Mouse (Mus musculus): ENCODE measurements around the gene Cerk. TPM values are rescaled to one million over a fixed set of nuclear protein-coding genes. Genes with fewer than 3 reads are reported as not detected.

Cerk gene
- polyA plus RNA-seq, 1 experiment from 2014 or later = 141 TPM

GRCm38 (mm10) chr15:86145046-86145445 lies 40.9 kb downstream of the Cerk start:
- Histone ChIP-seq H3K27ac (no peak overlapping the region), H3K4me3 (ENCODE audit: inconsistent target) (no peak overlapping the region), H3K79me2 (ENCODE audit: inconsistent target) (peaks cover 32% of the 10 kb centered on the region; the same call in 1 of the 2 replicates), H3K36me3 (ENCODE audit: inconsistent target) (peaks cover 97% of the 10 kb centered on the region)
- whole genome bisulfite sequencing (ENCODE audit: missing documents) = 94% methylated on average over 7 of the region's 7 CpGs

GRCm38 (mm10) chr15:86144577-86144976 lies 41.4 kb downstream of the Cerk start:
- Histone ChIP-seq H3K79me2 (ENCODE audit: inconsistent target) (peaks cover 27% of the 10 kb centered on the region; the same call in 1 of the 2 replicates), H3K27ac (no peak overlapping the region), H3K4me3 (ENCODE audit: inconsistent target) (no peak overlapping the region), H3K36me3 (ENCODE audit: inconsistent target) (peaks cover 97% of the 10 kb centered on the region)
- WGBS (ENCODE audit: missing documents) = 86% methylated on average over 7 of the region's 7 CpGs

GRCm38 (mm10) chr15:86140323-86140722 lies 45.6 kb downstream of the Cerk start:
- no peak overlapping the region for H3K4me3 ChIP-seq (ENCODE audit: inconsistent target)
- WGBS (ENCODE audit: missing documents) = 65% methylated on average over 10 of the region's 10 CpGs
- H3K79me2 ChIP-seq (ENCODE audit: inconsistent target) = no peaks in the 10 kb centered on the region; the same call in 1 of the 2 replicates
- peaks cover 60% of the 10 kb centered on the region for H3K36me3 ChIP-seq (ENCODE audit: inconsistent target)
- H3K27ac ChIP-seq = no peak overlapping the region

GRCm38 (mm10) chr15:86137638-86138037 lies 48.3 kb downstream of the Cerk start:
- Histone ChIP-seq H3K36me3 (ENCODE audit: inconsistent target) (peaks cover 36% of the 10 kb centered on the region), H3K79me2 (ENCODE audit: inconsistent target) (no peaks in the 10 kb centered on the region), H3K4me3 (ENCODE audit: inconsistent target) (no peak overlapping the region), H3K27ac (no peak overlapping the region)
- WGBS (ENCODE audit: missing documents) = 62% methylated on average over 4 of the region's 4 CpGs

- no peaks in the 10 kb centered on the region for H3K79me2 ChIP-seq (ENCODE audit: inconsistent target)
- 59% methylated on average over 18 of the region's 18 CpGs for WGBS (ENCODE audit: missing documents)
- peaks cover 11% of the 10 kb centered on the region; the same call in 1 of the 2 replicates for H3K36me3 ChIP-seq (ENCODE audit: inconsistent target)
- H3K27ac ChIP-seq = no peak overlapping the region
- no peak overlapping the region for H3K4me3 ChIP-seq (ENCODE audit: inconsistent target)
These were observed 50.8 kb downstream of the Cerk start for GRCm38 (mm10) chr15:86134941-86135783.

- Histone ChIP-seq H3K27ac (no peak overlapping the region), H3K4me3 (ENCODE audit: inconsistent target) (no peak overlapping the region), H3K36me3 (ENCODE audit: inconsistent target) (no peaks in the 10 kb centered on the region), H3K79me2 (ENCODE audit: inconsistent target) (no peaks in the 10 kb centered on the region)
- 94% methylated on average over 10 of the region's 10 CpGs for WGBS (ENCODE audit: missing documents)
These were observed 55.3 kb downstream of the Cerk start for GRCm38 (mm10) chr15:86130657-86131056.

- H3K36me3 ChIP-seq (ENCODE audit: inconsistent target) = no peaks in the 10 kb centered on the region
- H3K4me3 ChIP-seq (ENCODE audit: inconsistent target) = no peak overlapping the region
- H3K27ac ChIP-seq = no peak overlapping the region
- WGBS (ENCODE audit: missing documents) = 97% methylated on average over 3 of the region's 3 CpGs
- no peaks in the 10 kb centered on the region for H3K79me2 ChIP-seq (ENCODE audit: inconsistent target)
These were observed 56.9 kb downstream of the Cerk start for GRCm38 (mm10) chr15:86129036-86129435.

GRCm38 (mm10) chr15:86124359-86124758 lies 61.6 kb downstream of the Cerk start:
- Histone ChIP-seq H3K79me2 (ENCODE audit: inconsistent target) (no peaks in the 10 kb centered on the region), H3K36me3 (ENCODE audit: inconsistent target) (no peaks in the 10 kb centered on the region), H3K27ac (no peak overlapping the region), H3K4me3 (ENCODE audit: inconsistent target) (no peak overlapping the region)
- 100% methylated on average over 1 of the region's 1 CpGs for WGBS (ENCODE audit: missing documents)

GRCm38 (mm10) chr15:86123409-86123808 lies 62.5 kb downstream of the Cerk start:
- Histone ChIP-seq H3K27ac (no peak overlapping the region), H3K79me2 (ENCODE audit: inconsistent target) (no peaks in the 10 kb centered on the region), H3K4me3 (ENCODE audit: inconsistent target) (no peak overlapping the region), H3K36me3 (ENCODE audit: inconsistent target) (no peaks in the 10 kb centered on the region)
- WGBS (ENCODE audit: missing documents) = 62% methylated on average over 3 of the region's 4 CpGs

GRCm38 (mm10) chr15:86122261-86122949 lies 63.5 kb downstream of the Cerk start:
- Histone ChIP-seq H3K79me2 (ENCODE audit: inconsistent target) (no peaks in the 10 kb centered on the region), H3K4me3 (ENCODE audit: inconsistent target) (no peak overlapping the region), H3K27ac (no peak overlapping the region), H3K36me3 (ENCODE audit: inconsistent target) (no peaks in the 10 kb centered on the region)
- 95% methylated on average over 9 of the region's 9 CpGs for WGBS (ENCODE audit: missing documents)

- Histone ChIP-seq H3K4me3 (ENCODE audit: inconsistent target) (no peak overlapping the region), H3K36me3 (ENCODE audit: inconsistent target) (no peaks in the 10 kb centered on the region), H3K79me2 (ENCODE audit: inconsistent target) (no peaks in the 10 kb centered on the region), H3K27ac (no peak overlapping the region)
- WGBS (ENCODE audit: missing documents) = 98% methylated on average over 7 of the region's 7 CpGs
These were observed 66.8 kb downstream of the Cerk start for GRCm38 (mm10) chr15:86119186-86119585.

GRCm38 (mm10) chr15:86117115-86118100 lies 68.5 kb downstream of the Cerk start:
- WGBS (ENCODE audit: missing documents) = 93% methylated on average over 13 of the region's 15 CpGs
- H3K36me3 ChIP-seq (ENCODE audit: inconsistent target) = no peaks in the 10 kb centered on the region
- no peaks in the 10 kb centered on the region for H3K79me2 ChIP-seq (ENCODE audit: inconsistent target)
- no peak overlapping the region for H3K4me3 ChIP-seq (ENCODE audit: inconsistent target)
- H3K27ac ChIP-seq = no peak overlapping the region

GRCm38 (mm10) chr15:86116421-86116820 lies 69.5 kb downstream of the Cerk start:
- H3K36me3 ChIP-seq (ENCODE audit: inconsistent target) = no peaks in the 10 kb centered on the region
- H3K4me3 ChIP-seq (ENCODE audit: inconsistent target) = no peak overlapping the region
- H3K27ac ChIP-seq = no peak overlapping the region
- WGBS (ENCODE audit: missing documents) = 93% methylated on average over 5 of the region's 5 CpGs
- H3K79me2 ChIP-seq (ENCODE audit: inconsistent target) = no peaks in the 10 kb centered on the region

GRCm38 (mm10) chr15:86113342-86113710 lies 72.6 kb downstream of the Cerk start:
- H3K36me3 ChIP-seq (ENCODE audit: inconsistent target) = no peaks in the 10 kb centered on the region
- H3K79me2 ChIP-seq (ENCODE audit: inconsistent target) = no peaks in the 10 kb centered on the region
- H3K4me3 ChIP-seq (ENCODE audit: inconsistent target) = no peak overlapping the region
- no peak overlapping the region for H3K27ac ChIP-seq
- 50% methylated on average over 9 of the region's 9 CpGs for WGBS (ENCODE audit: missing documents)

All from macrophage (primary cell).